Mouse (Mus musculus) MEL (cell line): ENCODE results near the gene Oard1. TPM values are rescaled to one million over a fixed set of nuclear protein-coding genes. Genes with fewer than 3 reads are reported as not detected.

ENCODE experiments used
- DNase-seq: peaks from one replicate; pipeline ENCODE4 v3.0.0; 2011; ENCODE audit warnings: low read depth, low spot score
- H3K27ac ChIP-seq: 2 replicates; pipeline ENCODE4 v1.5.1; 2012; ENCODE audit warnings: low read depth, mild to moderate bottlenecking, control low read depth, low read length, moderate library complexity; ENCODE audit not compliant: control insufficient read depth
- H3K27me3 ChIP-seq, 2 experiments: fragments of 150-350 bp in 1 of 2; sonication (generic) in 1 of 2; 2 replicates each; pipeline ENCODE4 v1.6.1; 2012; ENCODE audit warnings: low read length in 2 of 2, mild to moderate bottlenecking in 2 of 2, improper control_type of control experiment in 1 of 2, moderate library complexity in 1 of 2; ENCODE audit not compliant: insufficient read depth in 2 of 2, control insufficient read depth in 1 of 2
- H3K36me3 ChIP-seq, 2 experiments: 2 replicates each; pipeline ENCODE4 v1.6.1; 2012 to 2014; ENCODE audit warnings: low read length in 2 of 2, improper control_type of control experiment in 1 of 2, inconsistent platforms in 1 of 2, mild to moderate bottlenecking in 1 of 2; ENCODE audit not compliant: insufficient read depth in 2 of 2, control insufficient read depth in 1 of 2
- H3K4me1 ChIP-seq, 2 experiments: fragments of 150-350 bp in 1 of 2; sonication (generic) in 1 of 2; 2 replicates each; pipeline ENCODE4 v1.6.1; 2012; ENCODE audit warnings: low read length in 2 of 2, improper control_type of control experiment in 1 of 2, mild to moderate bottlenecking in 1 of 2; ENCODE audit not compliant: insufficient read depth in 2 of 2, control insufficient read depth in 1 of 2
- H3K4me3 ChIP-seq, 2 experiments: fragments of 150-350 bp in 1 of 2; sonication (generic) in 1 of 2; 2 replicates each; pipeline ENCODE4 v1.5.1; 2012; ENCODE audit warnings: low read depth in 2 of 2, low read length in 2 of 2, mild to moderate bottlenecking in 2 of 2, moderate library complexity in 2 of 2, control low read depth in 1 of 2, improper control_type of control experiment in 1 of 2; ENCODE audit not compliant: control insufficient read depth in 1 of 2, insufficient read depth in 1 of 2
- H3K79me2 ChIP-seq: 2 replicates; pipeline ENCODE4 v1.6.1; 2012; ENCODE audit warnings: mild to moderate bottlenecking, low read length, moderate library complexity; ENCODE audit not compliant: control insufficient read depth, poor library complexity, insufficient read depth
- H3K9ac ChIP-seq: 2 replicates; pipeline ENCODE4 v1.6.1; 2012; ENCODE audit warnings: low read depth, mild to moderate bottlenecking, control low read depth, low read length, moderate library complexity; ENCODE audit not compliant: control insufficient read depth, poor library complexity, severe bottlenecking
- H3K9me3 ChIP-seq: fragments of 150-350 bp; sonication (generic); replicated peaks from 2 replicates; pipeline ENCODE4 v1.6.1; 2012; ENCODE audit warnings: mild to moderate bottlenecking, low read length, improper control_type of control experiment, moderate library complexity; ENCODE audit not compliant: insufficient read depth
- BHLHE40 ChIP-seq: IDR thresholded peaks from 2 replicates; pipeline ENCODE4 v1.6.1; 2012; ENCODE audit warnings: low read depth, mild to moderate bottlenecking, inconsistent platforms, low read length, improper control_type of control experiment, borderline replicate concordance
- CHD2 ChIP-seq: IDR thresholded peaks from 2 replicates; pipeline ENCODE4 v1.6.1; 2011; ENCODE audit warnings: low read length, improper control_type of control experiment
- CTCF ChIP-seq, 3 experiments: IDR thresholded peaks in 2 of 3; conservative IDR thresholded peaks in 1 of 3; 2 replicates each; pipeline ENCODE4 v1.5.1; 2011 to 2012; ENCODE audit warnings: low read length in 3 of 3, low read depth in 2 of 3, mild to moderate bottlenecking in 2 of 3, improper control_type of control experiment in 1 of 3, inconsistent platforms in 1 of 3, mixed read lengths in 1 of 3, moderate library complexity in 1 of 3; ENCODE audit not compliant: control insufficient read depth in 1 of 3, insufficient read depth in 1 of 3, poor library complexity in 1 of 3, severe bottlenecking in 1 of 3
- ETS1 ChIP-seq: IDR thresholded peaks from 2 replicates; pipeline ENCODE4 v1.6.1; 2012; ENCODE audit warnings: low read depth, mild to moderate bottlenecking, inconsistent platforms, low read length, improper control_type of control experiment, moderate library complexity
- GATA1 ChIP-seq: IDR thresholded peaks from 2 replicates; pipeline ENCODE4 v1.6.1; 2011; ENCODE audit warnings: low read depth, low read length, improper control_type of control experiment
- HCFC1 ChIP-seq: IDR thresholded peaks from 2 replicates; pipeline ENCODE4 v1.6.1; 2012; ENCODE audit warnings: low read depth, mild to moderate bottlenecking, inconsistent platforms, low read length, improper control_type of control experiment, moderate library complexity
- MAX ChIP-seq: IDR thresholded peaks from 2 replicates; pipeline ENCODE4 v1.6.1; 2011; ENCODE audit warnings: low read length, improper control_type of control experiment
- MAZ ChIP-seq: IDR thresholded peaks from 2 replicates; pipeline ENCODE4 v1.6.1; 2012; ENCODE audit warnings: low read depth, mild to moderate bottlenecking, inconsistent platforms, low read length, improper control_type of control experiment
- MXI1 ChIP-seq: IDR thresholded peaks from 2 replicates; pipeline ENCODE4 v1.6.1; 2011; ENCODE audit warnings: mild to moderate bottlenecking, low read depth, low read length, improper control_type of control experiment
- MYB ChIP-seq: IDR thresholded peaks from 2 replicates; pipeline ENCODE4 v1.6.1; 2011; ENCODE audit warnings: mild to moderate bottlenecking, low read depth, low read length, improper control_type of control experiment
- NRF1 ChIP-seq: IDR thresholded peaks from 2 replicates; pipeline ENCODE4 v1.6.1; 2014; ENCODE audit warnings: low read depth, mild to moderate bottlenecking, inconsistent platforms, low read length, improper control_type of control experiment, moderate library complexity; ENCODE audit not compliant: poor library complexity, insufficient read depth, severe bottlenecking
- RAD21 ChIP-seq: IDR thresholded peaks from 2 replicates; pipeline ENCODE4 v1.6.1; 2011; ENCODE audit warnings: mild to moderate bottlenecking, low read depth, low read length, improper control_type of control experiment
- RCOR1 ChIP-seq: IDR thresholded peaks from 2 replicates; pipeline ENCODE4 v1.6.1; 2012; ENCODE audit warnings: low read depth, mild to moderate bottlenecking, inconsistent platforms, low read length, improper control_type of control experiment
- TBP ChIP-seq: IDR thresholded peaks from 2 replicates; pipeline ENCODE4 v1.8.0; 2011; ENCODE audit warnings: low read depth, low read length, improper control_type of control experiment
- ZKSCAN1 ChIP-seq: IDR thresholded peaks from 2 replicates; pipeline ENCODE4 v1.6.1; 2012; ENCODE audit warnings: low read depth, mild to moderate bottlenecking, inconsistent platforms, low read length, improper control_type of control experiment, moderate library complexity
- ZMIZ1 ChIP-seq: IDR thresholded peaks from 2 replicates; pipeline ENCODE4 v1.6.1; 2012; ENCODE audit warnings: low read depth, mild to moderate bottlenecking, inconsistent platforms, low read length, improper control_type of control experiment, moderate library complexity
- polyA plus RNA-seq, 2 experiments: library from polyadenylated mRNA; stranded (reverse) in 1 of 2; unstranded in 1 of 2; fragments of >175 nt in 1 of 2; fragments of >200 nt in 1 of 2; gene quantifications; 2 replicates each; pipeline versions ENCODE4 v1.2.1 to v1.2.4; 2012; ENCODE audit warnings: low replicate concordance in 2 of 2, low read depth in 1 of 2; ENCODE audit not compliant: insufficient read length in 2 of 2, insufficient read depth in 1 of 2, missing spikeins in 1 of 2
- total RNA-seq: library from RNA; depleted of rRNA; stranded (reverse); fragments of 300-350 nt; gene quantifications from 2 replicates; pipeline ENCODE4 v1.2.3, GENCODE M21; 2012

The Oard1 gene
- total and polyA plus RNA-seq, 3 experiments, result 21.2 to 24.4 TPM; not detected in 1

- no peak for TF ChIP-seq GATA1
- no peak for TF ChIP-seq TBP
- no peak for TF ChIP-seq RCOR1
- no peak for TF ChIP-seq RAD21
- no peak for TF ChIP-seq MAZ
- no peak for TF ChIP-seq CHD2
- TF ChIP-seq HCFC1, result no peak
- no peak for TF ChIP-seq MAX
- TF ChIP-seq BHLHE40, result no peak
- TF ChIP-seq, all 39 proteins: peak for 0
- Histone ChIP-seq H3K9me3 (no peaks in the 10 kb centered on the region), H3K27me3 (no peaks in the 10 kb centered on the region), H3K27ac (no peak overlapping the region), H3K4me1 (peaks cover 8 to 19% of the 10 kb centered on the region in 2 experiments), H3K79me2 (no peaks in the 10 kb centered on the region), H3K4me3 (no peak overlapping the region), H3K9ac (no peak overlapping the region), H3K36me3 (peaks cover 0 to 6% of the 10 kb centered on the region in 2 experiments; a peak in 1 of 4 replicates)
- DNase-seq, result no peak
Observed at GRCm38 (mm10) chr17:48430394-48430793, 20.6 kb downstream of the Oard1 start.

- Histone ChIP-seq H3K79me2 (no peaks in the 10 kb centered on the region), H3K27ac (no peak overlapping the region), H3K36me3 (peaks cover 0 to 6% of the 10 kb centered on the region in 2 experiments; a peak in 1 of 4 replicates), H3K4me3 (no peak overlapping the region), H3K27me3 (no peaks in the 10 kb centered on the region), H3K4me1 (peaks cover 4 to 14% of the 10 kb centered on the region in 2 experiments)
- no peak for TF ChIP-seq NRF1
- no peak for TF ChIP-seq ZKSCAN1
- TF ChIP-seq, all 39 proteins: peak for 0
- Histone ChIP-seq H3K9ac (no peak overlapping the region), H3K9me3 (no peaks in the 10 kb centered on the region)
- no peak for DNase-seq
Observed at GRCm38 (mm10) chr17:48431054-48431453, 21.2 kb downstream of the Oard1 start.

GRCm38 (mm10) chr17:48432158-48432980 is 22.6 kb downstream of the Oard1 start, which contains the start of gene Apobec2:
Apobec2 (minus strand) TSS chr17:48432930.
- Histone ChIP-seq H3K9ac (no peak within 1 kb of the TSS), H3K79me2 (no peaks in the 10 kb centered on the region), H3K36me3 (peaks cover 0 to 6% of the 10 kb centered on the region in 2 experiments; a peak in 1 of 4 replicates), H3K4me1 (peaks cover 2 to 10% of the 10 kb centered on the region in 2 experiments; a peak in 2 of 4 replicates), H3K27ac (no peak within 1 kb of the TSS), H3K27me3 (no peaks in the 10 kb centered on the region), H3K4me3 (no peak within 1 kb of the TSS), H3K9me3 (no peaks in the 10 kb centered on the region)
- TF ChIP-seq ZMIZ1 (no peak), MXI1 (no peak), RCOR1 (no peak), ETS1 (no peak), NRF1 (no peak), CHD2 (no peak), CTCF (IDR thresholded peaks at IDR 0.05 in 2 of 3, conservative IDR thresholded peaks at IDR 0.05 in 1 of 3; ENCODE audit: control insufficient read depth in 1 of 3, insufficient read depth in 1 of 3, low read depth in 2 of 3, low read length in 3 of 3, poor library complexity in 1 of 3, severe bottlenecking in 1 of 3) (no peak), MYB (no peak)
- peak; percentile 49 for DNase-seq
